Mouse (Mus musculus): ENCODE data around the gene Itgb5. TPM values are rescaled to one million over a fixed set of nuclear protein-coding genes. Genes with fewer than 3 reads are reported as not detected.
A peak's percentile ranks its signal among the peaks of the same experiment; 100 is the strongest.

Gene Itgb5
- total RNA-seq, 2 experiments from 2014 or later: 106 to 114 TPM

- no peak for DNase-seq
These were observed 159.6 kb downstream of the Itgb5 start for GRCm38 (mm10) chr16:33989106-33989505.

GRCm38 (mm10) chr16:33990712-33991111 is 161.2 kb downstream of the Itgb5 start:
- no peak for DNase-seq

GRCm38 (mm10) chr16:33994321-33994720 is 164.9 kb downstream of the Itgb5 start:
- DNase-seq: no peak

- DNase-seq: no peak
These were observed 166.0 kb downstream of the Itgb5 start for GRCm38 (mm10) chr16:33995496-33995895.

- peak; percentile 78 for DNase-seq
These were observed 166.6 kb downstream of the Itgb5 start for GRCm38 (mm10) chr16:33996030-33996429.

- no peak for DNase-seq
These were observed 168.5 kb downstream of the Itgb5 start for GRCm38 (mm10) chr16:33998011-33998410.

Other genes starting within 250 kb of the Itgb5 start
- gene Heg1, start 145.3 kb upstream of the Itgb5 start, total RNA-seq (2021): 10 to 100 TPM; 83.8 to 95.3 TPM
- gene Muc13, start 35.6 kb upstream of the Itgb5 start, total RNA-seq (2021): under 1 TPM; 0.09 to 0.18 TPM
- 10 to 100 TPM; 31.9 to 36.4 TPM for gene Umps, start 137.4 kb downstream of the Itgb5 start, total RNA-seq (2021)

Measured in adrenal gland, postnatal 10 days (tissue).